Mouse (Mus musculus): ENCODE measurements around the gene Dcun1d2. TPM values are rescaled to one million over a fixed set of nuclear protein-coding genes. Genes with fewer than 3 reads are reported as not detected.

Dcun1d2 gene
- total and polyA plus RNA-seq, 2 experiments from 2014 or later, result 27.2 to 34.3 TPM

DNA sequence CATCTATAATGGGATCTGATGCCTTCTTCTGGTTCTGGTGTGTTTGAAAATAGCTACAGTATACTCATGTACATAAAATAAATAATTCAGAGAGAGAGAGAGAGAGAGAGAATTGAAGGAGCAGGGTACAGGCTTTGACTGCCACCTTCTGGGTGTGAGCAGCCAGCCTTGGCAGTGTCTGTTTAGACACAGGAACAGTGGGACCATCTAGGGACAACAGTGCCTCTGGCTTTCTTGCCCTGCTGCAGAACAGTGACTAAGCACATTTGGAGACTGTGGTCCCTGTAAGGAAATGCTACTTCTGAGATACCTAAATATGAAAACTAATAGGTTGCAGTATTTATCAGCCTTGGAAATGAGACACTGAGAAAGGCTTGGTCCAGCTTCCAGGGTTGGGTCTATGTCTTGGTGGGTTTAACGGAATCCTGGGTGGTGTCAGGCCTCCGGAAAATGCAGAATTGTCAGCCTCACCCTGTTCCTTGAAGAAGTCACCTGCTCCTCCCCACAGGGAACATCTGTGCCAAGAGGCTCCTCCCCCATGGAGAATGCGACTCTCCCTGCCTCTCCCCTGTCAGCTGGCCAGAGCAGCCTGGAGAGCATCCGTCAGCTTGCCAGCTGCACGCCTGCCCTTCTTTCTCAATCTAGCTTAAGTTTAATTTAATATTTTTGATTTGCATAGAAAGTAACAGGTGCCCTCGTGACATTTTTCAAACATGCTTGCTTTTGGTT, 79.1 kb downstream of the Dcun1d2 start:
- Histone ChIP-seq H3K9ac (no peak overlapping the region), H3K27me3 (ENCODE audit: insufficient read depth, low read length) (no peaks in the 10 kb centered on the region), H3K9me3 (ENCODE audit: low read length) (no peaks in the 10 kb centered on the region), H3K4me1 (ENCODE audit: insufficient read depth) (0 out of 2 replicates have a peak, but pooled peaks cover 3% of the 10 kb centered on the region), H3K4me2 (ENCODE audit: low read depth) (no peak overlapping the region), H3K27ac (ENCODE audit: low read depth, low read length) (no peak overlapping the region), H3K4me3 (ENCODE audit: low read depth, low read length) (no peak overlapping the region), H3K36me3 (ENCODE audit: insufficient read depth) (no peaks in the 10 kb centered on the region)
- 50% methylated on average over 6 of the region's 6 CpGs for WGBS
- peak; percentile 42; the same call in 1 of the 2 replicates for TF ChIP-seq CTCF (IDR thresholded peaks at IDR 0.05; ENCODE audit: low read depth)
- ATAC-seq (peak; percentile 53; the same call in 1 of the 2 replicates), DNase-seq (no peak)

DNA sequence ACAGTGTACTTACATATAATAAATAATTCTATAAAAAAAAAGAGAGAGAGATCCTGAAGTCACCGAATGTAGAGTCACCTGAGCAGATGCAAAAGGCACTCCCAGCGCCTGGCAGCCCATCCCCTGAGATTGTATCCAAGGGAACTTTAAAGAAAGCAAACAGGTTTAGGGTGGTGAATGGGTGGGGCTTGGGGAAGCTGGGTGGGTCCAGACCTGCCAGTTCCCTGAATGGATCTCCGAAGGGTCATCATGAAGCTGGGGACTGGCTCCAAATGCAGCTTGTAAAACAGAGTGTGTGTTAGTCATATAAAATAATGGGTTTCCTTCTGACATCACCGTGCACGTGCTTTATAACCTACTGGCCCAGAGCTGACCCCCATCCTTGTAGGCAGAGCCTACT, 81.6 kb downstream of the Dcun1d2 start:
- no peaks in the 10 kb centered on the region for H3K9me3 ChIP-seq (ENCODE audit: low read length)
- TF ChIP-seq CTCF (IDR thresholded peaks at IDR 0.05; ENCODE audit: low read depth), result no peak
- DNase-seq, result no peak
- WGBS, result 45% methylated on average over 5 of the region's 5 CpGs
- H3K9ac ChIP-seq, result no peak overlapping the region
- H3K27ac ChIP-seq (ENCODE audit: low read depth, low read length), result no peak overlapping the region
- no peak overlapping the region for H3K4me3 ChIP-seq (ENCODE audit: low read depth, low read length)
- H3K4me2 ChIP-seq (ENCODE audit: low read depth), result no peak overlapping the region
- peaks cover 9% of the 10 kb centered on the region; the same call in 1 of the 2 replicates for H3K27me3 ChIP-seq (ENCODE audit: insufficient read depth, low read length)
- no peaks in the 10 kb centered on the region for H3K4me1 ChIP-seq (ENCODE audit: insufficient read depth)
- no peaks in the 10 kb centered on the region for H3K36me3 ChIP-seq (ENCODE audit: insufficient read depth)
- no peak for ATAC-seq

Other genes with a start within 250 kb of the Dcun1d2 start
- 0.24 TPM in 1 of 2 replicates, not detected in the other for gene Proz, start 227.2 kb downstream of the Dcun1d2 start, total RNA-seq (2014; rRNA removed)
- 0.91 TPM in 2 replicates for gene Proz, start 227.2 kb downstream of the Dcun1d2 start, polyA plus RNA-seq (2015; fragmentation: Nextera tagmentation; extraction: Ambion mirVana)
- gene Pcid2, start 182.7 kb downstream of the Dcun1d2 start, total RNA-seq (2014; rRNA removed), result 27.1 and 30.3 TPM in 2 replicates
- gene Pcid2, start 182.7 kb downstream of the Dcun1d2 start, polyA plus RNA-seq (2015; fragmentation: Nextera tagmentation; extraction: Ambion mirVana), result 25.8 and 32.2 TPM in 2 replicates
- gene Cul4a, start 182.5 kb downstream of the Dcun1d2 start, total RNA-seq (2014; rRNA removed), result 72.6 and 101 TPM in 2 replicates
- gene Cul4a, start 182.5 kb downstream of the Dcun1d2 start, polyA plus RNA-seq (2015; fragmentation: Nextera tagmentation; extraction: Ambion mirVana), result 52.8 and 59.4 TPM in 2 replicates
- gene Lamp1, start 129.0 kb downstream of the Dcun1d2 start, total RNA-seq (2014; rRNA removed), result 270 and 295 TPM in 2 replicates
- gene Lamp1, start 129.0 kb downstream of the Dcun1d2 start, polyA plus RNA-seq (2015; fragmentation: Nextera tagmentation; extraction: Ambion mirVana), result 356 and 373 TPM in 2 replicates
- gene Grtp1, start 87.5 kb downstream of the Dcun1d2 start, total RNA-seq (2014; rRNA removed), result 10.8 and 13.2 TPM in 2 replicates
- gene Grtp1, start 87.5 kb downstream of the Dcun1d2 start, polyA plus RNA-seq (2015; fragmentation: Nextera tagmentation; extraction: Ambion mirVana), result 17.2 and 22.7 TPM in 2 replicates
- 0.67 and 1.2 TPM in 2 replicates for gene Adprhl1, start 34.0 kb downstream of the Dcun1d2 start, total RNA-seq (2014; rRNA removed)
- not detected in 2 replicates for gene Adprhl1, start 34.0 kb downstream of the Dcun1d2 start, polyA plus RNA-seq (2015; fragmentation: Nextera tagmentation; extraction: Ambion mirVana)
- 21.1 and 24.9 TPM in 2 replicates for gene Tmco3, start 59 bp upstream of the Dcun1d2 start, total RNA-seq (2014; rRNA removed)
- gene Tmco3, start 59 bp upstream of the Dcun1d2 start, polyA plus RNA-seq (2015; fragmentation: Nextera tagmentation; extraction: Ambion mirVana), result 13.9 and 25.9 TPM in 2 replicates
- gene Tfdp1, start 50.6 kb upstream of the Dcun1d2 start, total RNA-seq (2014; rRNA removed), result 80.4 and 81.5 TPM in 2 replicates
- gene Tfdp1, start 50.6 kb upstream of the Dcun1d2 start, polyA plus RNA-seq (2015; fragmentation: Nextera tagmentation; extraction: Ambion mirVana), result 80.8 and 96.8 TPM in 2 replicates
- not detected in 2 replicates for gene Atp4b, start 108.7 kb upstream of the Dcun1d2 start, total RNA-seq (2014; rRNA removed)
- gene Atp4b, start 108.7 kb upstream of the Dcun1d2 start, polyA plus RNA-seq (2015; fragmentation: Nextera tagmentation; extraction: Ambion mirVana), result not detected in 2 replicates
- gene Grk1, start 117.0 kb upstream of the Dcun1d2 start, total RNA-seq (2014; rRNA removed), result 0.14 TPM in 1 of 2 replicates, not detected in the other
- 0.02 TPM in 1 of 2 replicates, not detected in the other for gene Grk1, start 117.0 kb upstream of the Dcun1d2 start, polyA plus RNA-seq (2015; fragmentation: Nextera tagmentation; extraction: Ambion mirVana)
- 1.0 and 1.2 TPM in 2 replicates for gene Tmem255b, start 147.1 kb upstream of the Dcun1d2 start, total RNA-seq (2014; rRNA removed)
- gene Tmem255b, start 147.1 kb upstream of the Dcun1d2 start, polyA plus RNA-seq (2015; fragmentation: Nextera tagmentation; extraction: Ambion mirVana), result 1.3 and 1.6 TPM in 2 replicates
- 64.2 and 65.7 TPM in 2 replicates for gene Gas6, start 206.4 kb upstream of the Dcun1d2 start, total RNA-seq (2014; rRNA removed)
- gene Gas6, start 206.4 kb upstream of the Dcun1d2 start, polyA plus RNA-seq (2015; fragmentation: Nextera tagmentation; extraction: Ambion mirVana), result 48.7 and 57.0 TPM in 2 replicates

Measured in forebrain, postnatal 0 days (tissue).